Mouse (Mus musculus) cerebral cortex, adult 2 months (tissue): Measurements from ENCODE around the gene Acy3.

Experiments used
- WGBS: fragments of 180-500 bp; shearing (Covaris S2); methylation state at CpG from one replicate; pipeline ENCODE4 v1.1.7; 2018; 5-methylcytosine and 5-hydroxymethylcytosine counted together

The Acy3 gene

DNA sequence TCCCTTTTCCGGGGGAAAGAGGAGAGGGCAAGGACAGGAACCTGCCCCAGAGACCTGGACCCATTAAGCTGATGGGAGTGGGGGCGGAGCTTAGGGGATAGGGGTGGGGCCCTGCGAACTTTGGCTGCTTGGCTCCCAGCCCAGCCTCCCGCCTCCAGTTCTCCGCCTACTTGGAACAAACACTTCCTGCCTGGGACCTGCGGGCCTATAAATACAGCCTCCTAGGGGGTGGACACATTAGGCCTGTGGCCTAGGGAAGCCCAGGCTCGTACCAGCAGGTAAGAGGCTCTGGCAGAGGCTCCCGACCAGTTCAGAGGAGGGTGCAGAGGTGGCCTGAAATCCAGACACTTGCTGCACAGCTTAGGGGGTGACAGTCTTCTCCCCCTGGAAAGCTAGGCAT is at the start of gene Acy3:
Acy3 (plus strand) TSS at position 237 of the 400 bp plus-strand sequence.
- 26% methylated on average over 8 of the region's 8 CpGs for WGBS

DNA sequence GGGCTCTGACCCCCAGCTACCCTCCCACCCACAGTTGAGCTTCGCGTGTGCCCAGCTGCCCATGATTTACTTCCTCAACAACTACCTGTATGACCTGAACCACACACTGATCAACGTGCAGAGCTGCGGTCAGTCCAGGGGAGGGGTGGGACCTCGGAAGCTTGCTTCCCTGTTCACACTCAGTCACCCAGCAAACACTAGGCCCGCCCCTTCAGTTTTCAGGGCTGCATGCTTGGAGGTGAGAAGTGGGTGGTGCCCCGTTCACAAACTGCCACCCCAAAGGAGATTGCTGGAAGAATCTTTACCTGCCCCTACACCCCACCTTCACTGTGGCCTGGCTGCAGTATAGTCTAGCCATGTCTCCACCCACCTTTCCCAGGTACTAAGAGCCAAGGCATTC is 44.1 kb upstream of the Acy3 start:
- 89% methylated on average over 7 of the region's 7 CpGs for WGBS

DNA sequence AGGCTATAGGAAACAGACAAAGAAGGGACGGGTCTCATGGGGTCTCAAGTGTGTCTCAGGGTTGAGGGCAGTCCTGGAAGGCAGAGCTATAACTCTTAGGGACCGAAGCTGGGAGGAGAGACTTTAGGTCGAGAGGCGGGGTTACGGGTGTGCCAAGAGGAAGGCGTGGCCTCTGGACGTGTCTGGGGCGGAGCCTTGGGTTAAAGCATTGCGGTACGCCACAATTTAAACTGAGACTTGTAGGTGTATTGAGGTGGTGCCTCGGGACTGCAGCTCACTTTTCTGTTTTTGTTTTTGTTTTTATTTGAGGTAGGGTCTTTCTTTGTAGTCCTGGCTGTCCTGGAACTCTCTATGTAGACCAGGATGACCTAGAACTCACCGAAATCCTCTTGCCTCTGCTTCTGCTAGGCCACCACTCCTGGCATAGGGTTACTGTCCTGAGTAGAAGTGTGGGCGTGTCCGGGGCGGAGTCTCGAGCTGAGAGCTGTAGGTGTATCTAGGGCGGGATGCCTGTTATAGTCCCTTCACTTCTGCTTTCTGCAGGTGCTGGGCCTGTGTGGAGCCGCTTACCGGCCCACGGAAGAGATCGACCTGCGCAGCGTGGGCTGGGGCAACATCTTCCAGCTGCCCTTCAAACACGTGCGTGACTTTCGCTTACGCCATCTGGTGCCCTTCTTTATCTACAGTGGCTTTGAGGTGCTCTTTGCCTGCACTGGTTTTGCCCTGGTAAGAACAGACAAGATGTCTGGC is 43.2 kb upstream of the Acy3 start:
- 33% methylated on average over 27 of the region's 27 CpGs for WGBS

DNA sequence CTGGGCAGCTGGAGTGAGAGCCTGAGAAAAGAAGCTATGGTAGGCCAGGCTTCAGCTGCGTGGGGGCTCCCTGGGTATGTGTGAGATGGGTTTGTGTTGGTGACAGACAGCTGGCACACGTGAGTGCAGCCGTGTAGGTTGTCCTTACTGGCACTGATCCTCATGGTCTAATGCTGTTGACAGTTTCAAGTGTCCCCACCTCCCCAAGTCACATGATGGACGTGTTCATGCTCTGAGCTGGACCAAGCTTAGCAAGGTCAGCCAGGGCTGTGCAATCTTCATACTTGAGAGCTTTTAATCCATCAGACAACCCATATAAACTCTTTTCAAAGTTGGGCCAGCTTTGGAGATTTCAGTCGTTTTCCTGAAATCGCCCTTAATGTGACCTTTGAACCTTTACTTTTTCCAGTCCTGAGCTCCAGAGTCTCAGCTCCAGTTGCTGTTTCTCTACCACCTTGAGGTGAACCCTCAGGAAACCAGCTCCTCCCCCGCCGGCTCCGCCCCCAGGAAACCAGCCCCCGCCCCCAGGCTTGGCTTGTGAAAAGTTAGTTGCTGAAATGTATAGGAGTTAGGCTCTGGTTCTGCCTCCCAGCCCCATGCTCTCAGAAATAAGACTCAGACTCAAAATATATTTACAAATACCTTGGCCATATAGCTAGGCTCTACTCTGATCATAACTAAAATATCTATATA is 40.4 kb upstream of the Acy3 start:
- 36% methylated on average over 10 of the region's 10 CpGs for WGBS

- 29% methylated on average over 2 of the region's 2 CpGs for WGBS
Observed at GRCm38 (mm10) chr19:3946715-3947114, 39.7 kb upstream of the Acy3 start.

DNA sequence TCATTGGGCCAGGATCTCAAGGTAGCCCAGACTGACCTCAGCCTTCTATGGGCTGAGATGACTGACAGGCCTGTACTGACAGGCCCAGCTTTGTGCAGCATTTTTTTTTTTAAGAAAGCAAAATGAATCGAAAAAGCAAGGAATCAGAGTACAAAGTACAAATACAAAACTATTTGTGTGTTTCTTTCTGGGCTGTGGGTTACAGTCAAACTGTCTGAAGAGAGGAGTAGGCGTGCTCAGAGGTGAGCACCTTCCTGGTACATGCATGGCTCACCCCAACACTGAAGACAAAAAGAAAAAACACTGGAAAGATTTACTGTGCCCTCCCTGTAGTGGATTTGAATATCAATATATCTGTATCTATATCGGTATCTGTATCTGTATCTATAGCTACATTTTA is 38.6 kb upstream of the Acy3 start:
- 85% methylated on average over 3 of the region's 3 CpGs for WGBS

DNA sequence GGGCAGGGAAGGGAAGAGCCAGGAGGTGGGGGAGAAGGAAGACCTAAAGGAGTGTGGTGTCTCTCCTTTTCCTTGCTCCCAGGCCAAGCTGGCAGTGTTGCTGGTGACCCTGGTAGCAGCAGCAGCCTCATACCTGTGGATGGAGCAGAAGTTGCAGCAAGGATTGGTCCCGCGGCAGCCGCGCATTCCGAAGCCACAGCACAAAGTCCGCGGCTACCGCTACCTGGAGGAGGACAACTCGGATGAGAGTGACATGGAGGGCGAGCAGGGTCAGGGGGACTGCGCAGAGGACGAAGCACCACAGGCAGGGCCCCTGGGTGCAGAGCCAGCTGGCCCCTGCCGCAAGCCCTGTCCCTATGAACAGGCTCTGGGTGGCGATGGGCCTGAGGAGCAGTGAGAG is 37.8 kb upstream of the Acy3 start:
- 85% methylated on average over 14 of the region's 14 CpGs for WGBS

GRCm38 (mm10) chr19:3950331-3950730 is 36.0 kb upstream of the Acy3 start:
- 95% methylated on average over 3 of the region's 3 CpGs for WGBS

GRCm38 (mm10) chr19:3952099-3952498 is 34.3 kb upstream of the Acy3 start:
- 65% methylated on average over 1 of the region's 1 CpGs for WGBS

- 84% methylated on average over 3 of the region's 3 CpGs for WGBS
Observed at GRCm38 (mm10) chr19:3955033-3955432, 31.3 kb upstream of the Acy3 start.

- WGBS: 79% methylated on average over 4 of the region's 4 CpGs
Observed at GRCm38 (mm10) chr19:3955804-3956203, 30.6 kb upstream of the Acy3 start.

- WGBS: 86% methylated on average over 5 of the region's 5 CpGs
Observed at GRCm38 (mm10) chr19:3957296-3958036, 28.9 kb upstream of the Acy3 start.

GRCm38 (mm10) chr19:3958470-3958869 is 27.9 kb upstream of the Acy3 start, which contains the start of gene Aldh3b3:
TSS of gene Aldh3b3 (plus strand) at chr19:3958645.
- 53% methylated on average over 4 of the region's 4 CpGs for WGBS

GRCm38 (mm10) chr19:3960211-3960610 is 26.2 kb upstream of the Acy3 start:
- 88% methylated on average over 5 of the region's 5 CpGs for WGBS

DNA sequence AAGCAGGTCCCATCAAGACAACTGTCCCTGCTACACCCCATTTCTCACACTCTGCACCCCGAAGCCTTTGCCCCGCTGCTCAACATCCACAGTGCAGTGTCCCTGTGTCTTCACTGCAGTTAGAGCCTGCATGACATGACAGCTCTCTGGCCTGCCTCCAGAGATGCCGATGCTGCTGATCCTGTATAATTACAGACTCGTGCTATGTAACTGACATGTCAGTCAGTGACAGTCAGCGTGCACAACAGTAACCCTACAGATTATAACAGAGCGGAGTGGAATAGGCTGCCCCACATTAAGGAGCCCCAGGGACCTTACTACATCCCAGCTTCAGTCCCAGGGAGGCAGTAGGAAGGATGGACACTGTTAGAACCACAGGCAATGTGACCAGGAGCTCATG is 24.6 kb upstream of the Acy3 start:
- 69% methylated on average over 6 of the region's 6 CpGs for WGBS

DNA sequence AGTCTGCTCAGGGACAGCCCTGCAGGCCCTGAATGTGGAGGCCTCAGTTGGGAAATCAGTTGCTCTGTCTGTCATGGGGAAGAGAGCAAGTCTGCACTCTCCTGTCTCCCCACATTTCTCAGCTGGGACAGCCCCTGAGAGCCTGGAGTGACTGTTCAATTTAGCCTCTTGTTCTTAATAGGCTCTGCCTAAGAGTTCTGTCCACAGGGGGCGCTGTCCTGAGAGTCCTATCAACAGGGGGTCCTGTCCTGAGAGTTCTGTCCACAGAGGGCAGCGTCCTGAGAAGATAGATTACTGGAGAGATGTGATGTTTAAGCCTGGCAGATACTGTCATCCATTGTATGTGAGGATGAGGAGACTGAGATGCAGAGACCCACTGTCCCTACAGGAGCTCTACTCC is 23.9 kb upstream of the Acy3 start:
- WGBS: 35% methylated on average over 2 of the region's 2 CpGs

DNA sequence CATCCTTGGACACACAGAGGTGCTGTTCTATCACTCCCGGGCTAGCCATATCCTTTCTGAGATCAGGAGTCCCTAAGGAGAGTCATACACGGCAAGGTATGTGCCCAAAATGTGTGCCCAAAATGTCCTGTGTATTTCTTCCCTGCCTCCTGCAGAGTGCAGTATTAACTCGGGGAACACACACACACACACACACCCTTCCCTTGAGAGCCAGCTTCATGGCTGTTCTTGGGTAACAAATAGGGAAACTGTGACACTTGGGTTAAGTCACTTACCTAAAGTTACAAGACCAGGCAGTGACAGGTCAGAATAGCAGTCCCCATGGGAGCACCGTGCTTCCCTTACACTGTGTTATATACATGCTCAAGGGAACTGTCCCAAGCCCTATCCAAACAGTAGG is 22.3 kb upstream of the Acy3 start:
- 79% methylated on average over 4 of the region's 4 CpGs for WGBS

GRCm38 (mm10) chr19:3966330-3967075 is 19.9 kb upstream of the Acy3 start:
- WGBS: 67% methylated on average over 11 of the region's 11 CpGs

DNA sequence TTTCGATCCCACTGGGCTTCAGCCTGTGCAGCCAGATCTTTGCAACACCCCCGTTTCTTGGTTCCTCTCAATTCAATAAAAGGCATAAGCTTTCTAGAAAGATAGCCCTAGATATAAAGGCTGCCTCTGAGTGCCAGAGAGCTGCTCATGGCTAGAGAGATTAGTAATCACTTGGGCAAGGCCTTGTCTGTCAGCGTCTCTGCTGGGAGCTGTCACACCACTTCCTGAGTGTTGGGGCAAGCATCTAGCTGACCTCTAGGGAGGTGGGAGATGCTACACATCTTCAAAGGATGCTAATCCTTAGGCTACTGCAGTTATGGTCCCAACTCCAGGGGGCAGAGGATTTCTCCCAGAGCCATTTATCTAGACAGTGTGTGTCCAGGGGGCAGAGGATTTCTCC is 19.1 kb upstream of the Acy3 start:
- WGBS: 68% methylated on average over 3 of the region's 3 CpGs

- WGBS: 65% methylated on average over 9 of the region's 9 CpGs
Observed at GRCm38 (mm10) chr19:3972229-3972628, 14.1 kb upstream of the Acy3 start, which contains the start of gene Aldh3b2. TSS of gene Aldh3b2 (plus strand) at chr19:3972328.

DNA sequence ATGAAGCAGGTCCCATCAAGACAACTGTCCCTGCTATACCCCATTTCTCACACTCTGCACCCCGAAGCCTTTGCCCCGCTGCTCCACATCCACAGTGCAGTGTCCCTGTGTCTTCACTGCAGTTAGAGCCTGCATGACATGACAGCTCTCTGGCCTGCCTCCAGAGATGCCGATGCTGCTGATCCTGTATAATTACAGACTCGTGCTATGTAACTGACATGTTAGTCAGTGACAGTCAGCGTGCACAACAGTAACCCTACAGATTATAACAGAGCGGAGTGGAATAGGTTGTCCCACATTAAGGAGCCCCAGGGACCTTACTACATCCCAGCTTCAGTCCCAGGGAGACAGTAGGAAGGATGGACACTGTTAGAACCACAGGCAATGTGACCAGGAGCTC is 11.8 kb upstream of the Acy3 start:
- 77% methylated on average over 6 of the region's 6 CpGs for WGBS

- 84% methylated on average over 2 of the region's 2 CpGs for WGBS
Observed at GRCm38 (mm10) chr19:3975866-3976265, 10.5 kb upstream of the Acy3 start.
